Mouse (Mus musculus): ENCODE data around the gene Csf2rb. TPM values are rescaled to one million over a fixed set of nuclear protein-coding genes. Genes with fewer than 3 reads are reported as not detected.
"Not testable (repeated sequence)": the region's sequence is repeated elsewhere in the genome, so short reads cannot be mapped to it uniquely, and the experiment has no call there.

Csf2rb gene
- polyA plus RNA-seq (2016; fragmentation: Nextera tagmentation; extraction: Ambion mirVana) = 1.1 and 2.3 TPM in 2 replicates

DNA sequence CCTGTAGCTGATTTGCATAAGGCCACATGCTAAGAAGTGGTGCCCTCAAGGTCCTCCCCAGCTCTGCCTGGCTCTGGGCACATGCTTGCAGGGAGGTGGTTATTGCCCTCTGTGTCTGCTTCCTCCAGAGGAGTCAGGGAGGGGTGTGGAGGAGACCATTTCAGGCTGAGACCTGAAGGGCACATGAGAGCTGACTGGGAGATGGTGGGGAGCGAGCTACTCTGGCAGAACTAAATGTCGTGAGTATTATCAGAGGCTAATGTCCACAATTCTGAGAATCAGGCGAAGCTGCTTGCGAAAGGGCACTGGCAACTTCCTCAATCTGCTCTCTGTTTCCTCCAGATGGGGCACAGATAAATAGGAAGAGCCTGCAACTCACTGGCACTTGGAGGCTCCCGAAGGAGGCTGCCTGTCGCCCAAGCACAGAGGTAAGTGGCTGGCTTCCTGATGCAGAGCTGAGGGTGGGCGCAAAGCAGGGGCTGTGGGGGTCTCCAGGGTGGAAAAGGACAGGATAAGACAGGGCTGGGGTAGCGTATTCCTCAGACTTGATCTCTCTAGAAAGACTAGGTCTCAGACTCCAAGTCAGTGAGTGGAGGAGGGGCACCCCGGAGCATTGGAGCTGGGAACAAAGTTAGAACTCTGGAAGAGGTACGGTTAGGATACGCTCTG, at the start of gene Csf2rb:
Gene Csf2rb, plus strand, starts transcription at position 82 of the 669 bp plus-strand sequence.
- Histone ChIP-seq H3K4me1 (no peaks in the 10 kb centered on the region), H3K4me3 (no peak within 1 kb of the TSS), H3K4me2 (replicated peaks) (no peak within 1 kb of the TSS), H3K36me3 (no peaks in the 10 kb centered on the region), H3K27me3 (no peaks in the 10 kb centered on the region), H3K9ac (no peak within 1 kb of the TSS), H3K27ac (no peak within 1 kb of the TSS), H3K9me3 (no peaks in the 10 kb centered on the region)
- ATAC-seq (ENCODE audit: insufficient number of reproducible peaks, insufficient read depth, low FRiP score, low TSS enrichment) = no peak
- WGBS = 77% methylated on average over 11 of the region's 11 CpGs

DNA sequence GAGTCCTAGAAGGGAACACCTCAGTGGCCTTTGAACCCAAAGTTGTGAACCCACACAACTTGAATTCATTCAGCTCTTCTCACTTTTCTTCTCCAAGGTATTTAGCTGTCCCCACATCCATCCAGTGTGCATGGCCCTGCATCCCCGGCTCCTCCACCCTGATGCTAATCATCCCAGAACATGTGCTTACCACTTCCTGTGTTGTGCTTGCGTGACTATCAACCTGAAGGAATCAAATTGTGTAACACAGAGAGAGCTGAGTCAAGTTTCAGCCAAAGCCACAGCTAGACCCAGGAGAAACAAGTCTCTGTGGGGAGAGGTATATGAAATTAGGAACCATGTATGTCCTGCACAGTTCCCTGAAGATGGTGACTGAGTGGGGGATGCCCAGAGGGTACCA, 47.2 kb upstream of the Csf2rb start:
- Histone ChIP-seq H3K9me3 (no peaks in the 10 kb centered on the region), H3K4me1 (no peaks in the 10 kb centered on the region), H3K36me3 (no peaks in the 10 kb centered on the region), H3K4me3 (no peak overlapping the region), H3K27me3 (no peaks in the 10 kb centered on the region), H3K27ac (no peak overlapping the region), H3K9ac (no peak overlapping the region), H3K4me2 (replicated peaks) (no peak overlapping the region)
- 74% methylated on average over 2 of the region's 2 CpGs for WGBS
- ATAC-seq (ENCODE audit: insufficient number of reproducible peaks, insufficient read depth, low FRiP score, low TSS enrichment) = no peak

DNA sequence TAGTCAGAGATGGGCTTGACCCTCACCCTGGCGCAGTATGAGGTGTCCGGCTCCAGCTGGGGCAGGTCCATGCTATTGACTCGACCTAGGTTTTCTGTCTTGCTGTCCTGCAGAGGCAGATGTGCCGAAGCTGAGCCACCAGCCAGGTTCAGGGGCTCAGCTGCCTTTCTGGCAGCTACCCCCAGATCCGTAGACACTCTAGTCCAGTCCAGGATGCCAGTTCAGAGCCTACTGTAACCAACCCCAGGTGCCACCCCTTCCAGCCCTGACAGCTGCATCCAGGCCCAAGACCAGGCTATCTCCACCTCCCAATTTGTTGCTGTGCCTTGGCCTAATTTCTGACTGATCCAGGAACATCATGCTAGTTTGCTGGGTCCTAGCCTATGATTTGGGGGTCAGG, 37.6 kb upstream of the Csf2rb start:
- H3K9ac ChIP-seq = no peak overlapping the region
- H3K4me3 ChIP-seq = no peak overlapping the region
- no peak overlapping the region for H3K4me2 ChIP-seq (replicated peaks)
- 79% methylated on average over 5 of the region's 5 CpGs for WGBS
- H3K27me3 ChIP-seq = no peaks in the 10 kb centered on the region
- no peaks in the 10 kb centered on the region for H3K4me1 ChIP-seq
- no peak for ATAC-seq (ENCODE audit: insufficient number of reproducible peaks, insufficient read depth, low FRiP score, low TSS enrichment)
- no peaks in the 10 kb centered on the region for H3K36me3 ChIP-seq
- no peaks in the 10 kb centered on the region for H3K9me3 ChIP-seq
- H3K27ac ChIP-seq = no peak overlapping the region

DNA sequence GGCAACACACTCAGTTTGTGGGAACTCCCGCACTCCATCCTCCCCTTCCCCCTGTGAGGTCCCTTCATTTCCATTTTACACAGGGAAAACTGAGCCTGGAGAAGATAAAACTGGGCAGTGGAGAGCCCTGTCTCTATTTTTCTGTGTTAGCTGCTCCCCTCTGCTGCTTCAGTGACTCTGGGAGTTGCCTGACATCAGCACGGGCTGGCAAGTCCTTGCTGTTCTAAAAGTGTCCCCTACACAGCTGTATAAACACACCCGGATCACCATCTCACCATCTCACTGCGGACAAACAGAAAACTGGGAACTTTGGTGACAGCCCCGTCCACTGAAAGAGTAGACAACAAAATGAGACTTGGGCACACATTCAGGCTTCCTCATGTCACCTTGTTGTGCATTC, 35.8 kb upstream of the Csf2rb start:
- not testable (repeated sequence) for H3K36me3 ChIP-seq; H3K9me3 ChIP-seq; H3K9ac ChIP-seq; H3K27ac ChIP-seq; H3K27me3 ChIP-seq; H3K4me1 ChIP-seq; H3K4me2 ChIP-seq (replicated peaks); H3K4me3 ChIP-seq; ATAC-seq (ENCODE audit: insufficient number of reproducible peaks, insufficient read depth, low FRiP score, low TSS enrichment)
- WGBS = 53% methylated on average over 5 of the region's 5 CpGs

DNA sequence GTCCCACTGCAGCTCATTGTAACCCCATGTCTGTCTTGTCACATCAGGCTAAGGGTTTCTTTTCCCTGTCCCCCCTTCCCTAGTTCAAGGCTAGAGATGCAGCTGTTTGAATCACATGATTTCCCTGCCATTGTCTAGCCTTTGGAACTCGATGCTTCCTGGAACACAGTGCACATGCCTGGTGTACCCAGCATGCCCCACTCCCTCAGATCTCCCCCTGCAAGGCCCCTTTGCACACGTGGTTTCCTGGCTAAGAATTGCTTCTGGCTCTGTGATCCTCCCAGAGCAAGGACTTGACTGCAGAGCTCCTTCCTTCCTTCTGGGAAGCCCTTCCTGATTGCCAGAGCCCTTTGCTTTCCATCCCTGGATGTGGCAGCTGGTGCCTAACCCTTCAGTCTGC, 32.3 kb upstream of the Csf2rb start:
- H3K27me3 ChIP-seq; H3K4me3 ChIP-seq; H3K36me3 ChIP-seq; H3K27ac ChIP-seq; H3K4me1 ChIP-seq; H3K4me2 ChIP-seq (replicated peaks); H3K9ac ChIP-seq; ATAC-seq (ENCODE audit: insufficient number of reproducible peaks, insufficient read depth, low FRiP score, low TSS enrichment); H3K9me3 ChIP-seq: not testable (repeated sequence)
- 13% methylated on average over 2 of the region's 2 CpGs for WGBS

DNA sequence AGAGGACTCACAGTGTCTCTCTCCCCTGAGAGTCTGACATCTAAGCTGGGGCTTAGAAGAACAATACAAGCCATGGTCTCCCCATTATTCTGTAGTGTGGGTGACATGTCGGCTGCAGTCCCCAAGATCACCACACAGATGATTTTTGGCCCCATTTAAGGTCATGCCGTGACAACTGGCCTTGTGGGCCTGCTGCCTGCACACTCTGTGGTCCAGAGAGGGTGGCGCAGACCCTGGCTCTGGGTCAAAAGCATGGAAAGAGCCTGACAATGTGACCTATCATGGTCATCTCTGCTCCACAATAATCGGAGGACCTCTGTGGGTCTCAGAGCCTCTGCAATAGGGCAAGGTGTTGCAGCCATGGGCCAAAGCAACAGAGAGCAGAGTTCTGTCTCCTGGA, 31.8 kb upstream of the Csf2rb start:
- Histone ChIP-seq H3K36me3 (no peaks in the 10 kb centered on the region), H3K4me2 (replicated peaks) (no peak overlapping the region), H3K9ac (no peak overlapping the region), H3K4me3 (no peak overlapping the region), H3K27ac (no peak overlapping the region), H3K27me3 (no peaks in the 10 kb centered on the region), H3K4me1 (no peaks in the 10 kb centered on the region), H3K9me3 (no peaks in the 10 kb centered on the region)
- 84% methylated on average over 4 of the region's 4 CpGs for WGBS
- no peak for ATAC-seq (ENCODE audit: insufficient number of reproducible peaks, insufficient read depth, low FRiP score, low TSS enrichment)

DNA sequence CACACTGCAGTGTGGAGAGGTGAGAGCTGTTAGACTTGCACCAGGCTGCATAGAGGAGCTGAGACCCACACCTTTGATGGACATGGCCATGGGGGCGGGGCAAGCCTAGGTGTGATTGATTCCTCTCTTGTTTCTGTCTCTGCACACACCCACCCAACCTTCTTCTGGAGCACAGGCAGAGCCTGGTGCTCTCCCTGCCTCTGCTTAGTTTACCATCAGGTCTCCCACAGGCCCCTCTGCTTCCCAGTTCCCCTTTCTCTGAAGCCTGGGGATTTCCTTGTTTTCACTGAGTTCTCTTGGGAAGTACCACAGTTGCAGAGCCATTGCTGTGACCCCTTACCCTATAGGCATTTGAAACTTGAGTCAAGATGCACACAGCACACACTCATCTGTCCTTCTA, 27.0 kb upstream of the Csf2rb start:
- Histone ChIP-seq H3K27ac (no peak overlapping the region), H3K36me3 (no peaks in the 10 kb centered on the region), H3K9ac (no peak overlapping the region), H3K4me1 (no peaks in the 10 kb centered on the region), H3K4me2 (replicated peaks) (no peak overlapping the region), H3K9me3 (no peaks in the 10 kb centered on the region), H3K27me3 (no peaks in the 10 kb centered on the region), H3K4me3 (no peak overlapping the region)
- ATAC-seq (ENCODE audit: insufficient number of reproducible peaks, insufficient read depth, low FRiP score, low TSS enrichment) = no peak
- WGBS = 79% methylated on average over 1 of the region's 1 CpGs

DNA sequence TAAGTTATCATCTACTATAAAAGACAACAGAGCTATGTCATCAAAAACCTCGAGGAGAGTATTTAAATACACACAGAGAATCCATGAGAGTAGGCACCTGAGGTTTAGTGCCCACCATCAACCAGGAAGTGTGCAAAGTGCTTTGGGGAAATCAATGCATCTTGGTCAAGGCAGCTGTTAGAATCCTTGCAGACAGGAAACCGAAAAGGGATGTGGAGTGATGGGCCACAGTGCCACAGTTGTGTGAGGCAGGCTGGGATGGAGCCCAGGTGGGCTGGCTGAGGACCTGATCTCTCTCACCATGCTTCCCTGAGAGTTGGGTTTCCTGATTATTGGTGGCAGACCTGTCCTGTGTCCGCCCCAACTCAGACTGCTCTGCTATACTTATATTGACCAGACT, 25.9 kb upstream of the Csf2rb start:
- Histone ChIP-seq H3K4me3 (no peak overlapping the region), H3K27me3 (no peaks in the 10 kb centered on the region), H3K27ac (no peak overlapping the region), H3K4me1 (no peaks in the 10 kb centered on the region), H3K9ac (no peak overlapping the region), H3K9me3 (no peaks in the 10 kb centered on the region), H3K4me2 (replicated peaks) (no peak overlapping the region), H3K36me3 (no peaks in the 10 kb centered on the region)
- WGBS = 77% methylated on average over 3 of the region's 3 CpGs
- ATAC-seq (ENCODE audit: insufficient number of reproducible peaks, insufficient read depth, low FRiP score, low TSS enrichment) = no peak

DNA sequence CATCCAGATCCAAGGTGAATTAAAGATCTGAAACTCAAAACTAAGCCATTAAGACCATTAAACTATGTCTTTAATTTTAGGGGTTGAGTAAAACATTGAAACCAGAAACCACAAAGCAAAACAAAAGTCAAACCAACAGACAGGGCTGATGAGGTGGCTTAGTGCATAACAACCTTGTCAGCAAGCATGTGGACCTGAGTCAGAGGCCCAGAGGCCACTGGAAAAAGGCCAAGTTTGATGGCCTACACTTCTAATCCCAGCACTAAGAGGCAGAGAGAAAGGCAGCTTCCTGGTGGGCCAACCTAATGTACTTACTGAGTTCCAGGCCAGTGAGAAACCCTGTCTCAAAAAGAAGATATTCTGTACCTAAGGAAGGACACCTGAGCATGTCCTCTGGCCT, 24.8 kb upstream of the Csf2rb start:
- Histone ChIP-seq H3K4me1 (no peaks in the 10 kb centered on the region), H3K36me3 (no peaks in the 10 kb centered on the region), H3K27ac (no peak overlapping the region), H3K4me2 (replicated peaks) (no peak overlapping the region), H3K9me3 (no peaks in the 10 kb centered on the region), H3K27me3 (no peaks in the 10 kb centered on the region), H3K4me3 (no peak overlapping the region), H3K9ac (no peak overlapping the region)
- no peak for ATAC-seq (ENCODE audit: insufficient number of reproducible peaks, insufficient read depth, low FRiP score, low TSS enrichment)

DNA sequence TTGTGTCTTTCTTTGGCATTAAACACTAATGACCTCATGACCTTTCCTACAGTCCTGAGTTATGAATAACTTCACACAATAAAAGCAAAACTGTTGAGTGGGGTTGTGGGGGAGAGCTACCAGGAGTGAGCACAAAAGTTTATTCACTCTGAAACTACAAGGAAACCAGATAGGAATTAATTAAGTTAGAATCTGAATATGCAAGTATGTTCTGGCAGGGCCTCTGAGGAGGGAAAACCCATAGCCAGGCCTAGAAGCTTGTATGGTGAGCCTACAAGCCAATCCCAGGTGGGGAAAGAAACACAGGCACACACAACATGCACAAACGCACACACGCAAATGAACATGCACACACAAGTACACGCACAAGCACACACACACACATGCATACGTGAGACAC, 22.8 kb upstream of the Csf2rb start:
- Histone ChIP-seq H3K4me2 (replicated peaks) (no peak overlapping the region), H3K4me3 (no peak overlapping the region), H3K9ac (no peak overlapping the region), H3K27me3 (no peaks in the 10 kb centered on the region), H3K36me3 (no peaks in the 10 kb centered on the region), H3K4me1 (no peaks in the 10 kb centered on the region), H3K27ac (no peak overlapping the region), H3K9me3 (no peaks in the 10 kb centered on the region)
- WGBS = 91% methylated on average over 4 of the region's 4 CpGs
- no peak for ATAC-seq (ENCODE audit: insufficient number of reproducible peaks, insufficient read depth, low FRiP score, low TSS enrichment)

DNA sequence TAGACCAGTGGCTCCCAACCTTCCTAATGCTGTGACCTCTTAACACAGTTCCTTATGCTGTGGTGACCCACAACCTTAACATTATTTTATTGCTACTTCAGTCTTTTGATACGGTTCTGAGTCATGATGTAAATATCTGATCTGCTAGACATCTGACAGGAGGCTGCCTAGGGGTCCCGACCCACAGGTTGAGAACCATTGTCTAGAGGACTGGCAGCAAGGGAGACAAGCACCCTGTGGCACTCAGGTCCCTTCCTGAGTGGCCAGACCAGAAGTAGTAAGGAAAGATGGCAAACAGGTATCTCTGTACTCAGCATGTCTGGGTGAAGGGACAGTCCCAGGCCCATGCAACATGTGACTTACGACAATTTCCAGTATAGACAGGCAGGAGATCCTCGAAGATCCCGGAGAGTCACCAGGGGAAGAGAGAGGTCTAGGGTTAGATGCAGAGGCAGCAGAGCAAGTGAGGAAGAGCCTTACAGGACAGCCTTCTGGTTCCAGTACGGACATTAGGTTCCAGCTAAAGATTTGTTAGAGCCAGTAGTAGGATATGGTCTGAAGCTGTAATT, 21.8 kb upstream of the Csf2rb start:
- no peak overlapping the region for H3K4me3 ChIP-seq
- H3K4me2 ChIP-seq (replicated peaks) = no peak overlapping the region
- WGBS = 89% methylated on average over 6 of the region's 6 CpGs
- no peaks in the 10 kb centered on the region for H3K27me3 ChIP-seq
- H3K27ac ChIP-seq = no peak overlapping the region
- no peak overlapping the region for H3K9ac ChIP-seq
- ATAC-seq (ENCODE audit: insufficient number of reproducible peaks, insufficient read depth, low FRiP score, low TSS enrichment) = no peak
- H3K4me1 ChIP-seq = no peaks in the 10 kb centered on the region
- H3K36me3 ChIP-seq = no peaks in the 10 kb centered on the region
- no peaks in the 10 kb centered on the region for H3K9me3 ChIP-seq

DNA sequence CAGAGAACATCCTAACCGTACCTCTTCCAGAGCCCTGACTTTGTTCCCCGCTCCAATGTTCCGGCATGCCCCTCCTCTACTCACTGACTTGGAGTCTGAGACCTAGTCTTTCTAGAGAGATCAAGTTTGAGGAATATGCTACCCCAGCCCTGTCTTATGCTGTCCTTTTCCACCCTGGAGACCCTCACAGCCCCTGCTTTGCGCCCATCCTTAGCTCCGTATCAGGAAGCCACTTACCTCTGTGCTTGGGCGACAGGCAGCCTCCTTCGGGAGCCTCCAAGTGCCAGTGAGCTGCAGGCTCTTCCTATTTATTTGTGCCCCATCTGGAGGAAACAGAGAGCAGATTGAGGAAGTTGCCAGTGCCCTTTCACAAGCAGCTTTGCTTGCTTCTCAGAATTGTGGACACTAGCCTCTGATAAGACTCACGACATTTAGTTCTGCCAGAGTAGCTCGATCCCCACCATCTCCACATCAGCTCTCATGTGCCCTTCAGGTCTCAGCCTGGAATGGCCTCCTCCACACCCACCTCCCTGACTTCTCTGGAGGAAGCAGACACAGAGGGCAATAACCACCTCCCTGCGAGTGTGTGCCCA, 20.1 kb upstream of the Csf2rb start, which contains the start of gene Csf2rb2:
Gene Csf2rb2, minus strand, starts transcription at position 381 of the 593 bp plus-strand sequence.
- no peak for ATAC-seq (ENCODE audit: insufficient number of reproducible peaks, insufficient read depth, low FRiP score, low TSS enrichment)
- Histone ChIP-seq H3K4me3 (no peak within 1 kb of the TSS), H3K36me3 (no peaks in the 10 kb centered on the region), H3K4me2 (replicated peaks) (no peak within 1 kb of the TSS), H3K9ac (no peak within 1 kb of the TSS), H3K4me1 (no peaks in the 10 kb centered on the region), H3K27me3 (no peaks in the 10 kb centered on the region), H3K27ac (no peak within 1 kb of the TSS), H3K9me3 (no peaks in the 10 kb centered on the region)
- 83% methylated on average over 10 of the region's 10 CpGs for WGBS
